Mouse (Mus musculus) liver, embryonic 14.5 days (tissue): Measurements from ENCODE around the gene Ormdl3.

Experiments used
- CTCF ChIP-seq: IDR thresholded peaks from 2 replicates; pipeline ENCODE4 v1.5.1; 2016; ENCODE audit warnings: antibody characterized with exemption, low read depth, control low read depth
- EP300 ChIP-seq: IDR thresholded peaks from 2 replicates; pipeline ENCODE4 v1.6.1; 2016; ENCODE audit warnings: antibody characterized with exemption, low read depth

- no peak for TF ChIP-seq CTCF
- TF ChIP-seq EP300, result no peak
Measured at GRCm38 (mm10) chr11:98563025-98563424, 24.1 kb downstream of the Ormdl3 start.
